Mouse (Mus musculus): ENCODE measurements around the gene Klhl10. TPM values are rescaled to one million over a fixed set of nuclear protein-coding genes. Genes with fewer than 3 reads are reported as not detected.
A peak's percentile ranks its signal among the peaks of the same experiment; 100 is the strongest.

The Klhl10 gene
- polyA plus RNA-seq, 1 experiment from 2014 or later: 0.51 TPM

DNA sequence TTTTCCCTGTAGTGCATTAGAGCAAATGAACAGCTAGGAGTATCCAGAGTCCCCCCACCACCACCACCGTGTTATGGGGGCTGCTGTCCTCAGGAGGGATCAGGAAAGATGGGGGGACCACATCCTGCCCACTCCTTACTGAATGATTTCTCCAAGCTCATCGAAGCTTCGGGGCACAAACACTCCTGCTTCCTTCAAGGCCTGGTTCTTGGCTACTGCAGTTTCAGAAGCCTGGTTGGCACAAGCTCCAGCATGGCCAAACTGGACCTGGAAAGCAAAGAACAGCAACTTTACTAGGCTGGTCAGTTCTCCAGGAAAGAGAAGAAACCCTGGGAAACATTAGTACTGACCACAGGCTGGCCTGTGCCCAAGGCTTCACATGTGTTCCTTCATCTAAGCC, 42.7 kb downstream of the Klhl10 start:
- no peaks in the 10 kb centered on the region for H3K27me3 ChIP-seq (ENCODE audit: poor library complexity, severe bottlenecking)
- no peak overlapping the region for H3K27ac ChIP-seq
- WGBS: 98% methylated on average over 3 of the region's 3 CpGs
- DNase-seq (ENCODE audit: extremely low spot score, low spot score): peak; percentile 7
- H3K4me1 ChIP-seq: no peaks in the 10 kb centered on the region
- H3K4me3 ChIP-seq: no peak overlapping the region
- H3K9me3 ChIP-seq: no peaks in the 10 kb centered on the region
- peaks cover 100% of the 10 kb centered on the region for H3K36me3 ChIP-seq (replicated peaks)

DNA sequence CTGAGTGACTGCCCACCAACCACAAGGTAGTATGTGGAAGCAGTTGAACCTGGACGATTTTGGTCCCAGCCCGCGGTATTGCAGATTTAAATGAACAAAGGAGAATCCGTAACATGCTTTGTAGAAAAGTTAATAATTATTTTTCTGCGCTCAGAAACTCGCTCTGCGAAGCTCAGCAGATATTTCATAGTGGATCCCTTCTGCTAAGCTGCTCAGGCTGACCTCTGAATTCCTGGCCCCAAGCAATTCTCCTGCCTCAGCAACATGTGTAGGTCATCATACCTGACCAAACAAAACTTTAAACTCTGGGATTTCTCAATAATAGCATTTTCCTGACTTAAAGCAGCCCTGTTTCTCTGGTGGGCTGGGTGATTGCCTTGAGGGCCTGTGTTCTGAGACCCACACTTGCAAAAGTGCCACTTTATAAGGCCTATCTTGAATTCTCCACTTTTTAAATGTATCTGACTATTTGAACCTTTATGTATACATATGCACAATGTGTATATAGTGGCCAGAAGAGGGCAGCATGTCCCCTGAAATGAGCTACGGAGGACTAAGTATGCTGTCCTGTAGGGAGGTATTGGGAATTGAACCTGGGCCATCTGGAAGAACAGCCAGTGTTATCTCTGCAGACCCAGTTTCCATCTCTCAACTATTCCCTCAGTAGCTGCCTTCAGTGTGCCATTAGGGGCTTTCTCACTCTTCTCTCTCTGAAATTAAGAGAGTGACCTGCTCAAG, 44.3 kb downstream of the Klhl10 start:
- Histone ChIP-seq H3K27ac (no peak overlapping the region), H3K27me3 (ENCODE audit: poor library complexity, severe bottlenecking) (no peaks in the 10 kb centered on the region), H3K9me3 (no peaks in the 10 kb centered on the region), H3K36me3 (replicated peaks) (peaks cover 100% of the 10 kb centered on the region), H3K4me3 (no peak overlapping the region), H3K4me1 (no peaks in the 10 kb centered on the region)
- 91% methylated on average over 8 of the region's 8 CpGs for WGBS
- DNase-seq (ENCODE audit: extremely low spot score, low spot score): no peak

DNA sequence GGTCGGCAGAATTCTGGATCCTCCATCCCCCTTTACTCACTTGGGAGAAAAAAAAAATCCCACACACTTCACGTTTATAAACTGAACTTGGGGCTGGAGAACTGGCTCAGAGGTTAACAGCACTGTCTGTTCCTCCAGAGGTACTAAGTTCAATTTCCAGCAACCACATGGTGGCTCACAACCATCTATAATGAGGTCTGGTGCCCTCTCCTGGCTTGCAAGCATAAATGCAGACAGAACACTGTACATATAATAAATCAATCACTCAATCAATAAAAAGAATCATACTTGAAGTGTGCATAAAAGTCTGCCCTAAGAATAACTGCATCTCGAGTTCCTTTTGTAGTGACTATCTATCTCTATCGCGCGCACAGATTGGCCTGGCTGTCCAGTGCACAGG, 49.2 kb downstream of the Klhl10 start:
- H3K27ac ChIP-seq: no peak overlapping the region
- H3K27me3 ChIP-seq (ENCODE audit: poor library complexity, severe bottlenecking): no peaks in the 10 kb centered on the region
- no peaks in the 10 kb centered on the region for H3K4me1 ChIP-seq
- H3K4me3 ChIP-seq: no peak overlapping the region
- peaks cover 100% of the 10 kb centered on the region for H3K36me3 ChIP-seq (replicated peaks)
- 92% methylated on average over 6 of the region's 6 CpGs for WGBS
- H3K9me3 ChIP-seq: no peaks in the 10 kb centered on the region
- DNase-seq (ENCODE audit: extremely low spot score, low spot score): no peak

DNA sequence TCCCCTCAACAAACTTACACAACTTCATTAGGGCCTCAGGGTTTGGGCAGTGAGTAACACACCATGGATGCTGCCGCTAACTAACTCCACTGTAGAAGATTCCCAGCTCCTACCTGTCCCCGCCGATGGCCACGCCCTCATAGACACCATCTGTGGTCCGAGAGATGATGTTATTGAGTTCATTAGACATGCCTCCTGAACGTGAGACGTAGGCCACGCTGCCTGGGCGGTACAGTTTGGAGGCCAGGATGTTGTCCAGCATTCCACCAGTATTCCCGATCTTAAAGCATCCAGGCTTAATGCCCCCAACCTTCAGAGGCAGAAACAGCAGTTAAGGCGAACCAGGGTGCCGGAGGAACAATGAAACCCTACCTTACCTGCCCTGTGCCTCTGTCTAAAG, 52.1 kb downstream of the Klhl10 start:
- DNase-seq (ENCODE audit: extremely low spot score, low spot score): no peak
- 92% methylated on average over 12 of the region's 12 CpGs for WGBS
- Histone ChIP-seq H3K9me3 (no peaks in the 10 kb centered on the region), H3K27me3 (ENCODE audit: poor library complexity, severe bottlenecking) (no peaks in the 10 kb centered on the region), H3K36me3 (replicated peaks) (peaks cover 100% of the 10 kb centered on the region), H3K4me3 (no peak overlapping the region), H3K27ac (no peak overlapping the region), H3K4me1 (no peaks in the 10 kb centered on the region)

GRCm38 (mm10) chr11:100500241-100500640, 58.5 kb downstream of the Klhl10 start:
- 88% methylated on average over 3 of the region's 3 CpGs for WGBS
- no peaks in the 10 kb centered on the region for H3K9me3 ChIP-seq
- peaks cover 11% of the 10 kb centered on the region for H3K4me1 ChIP-seq
- H3K36me3 ChIP-seq (replicated peaks): peaks cover 100% of the 10 kb centered on the region
- no peaks in the 10 kb centered on the region for H3K27me3 ChIP-seq (ENCODE audit: poor library complexity, severe bottlenecking)
- no peak overlapping the region for H3K4me3 ChIP-seq
- no peak overlapping the region for H3K27ac ChIP-seq
- no peak for DNase-seq (ENCODE audit: extremely low spot score, low spot score)

DNA sequence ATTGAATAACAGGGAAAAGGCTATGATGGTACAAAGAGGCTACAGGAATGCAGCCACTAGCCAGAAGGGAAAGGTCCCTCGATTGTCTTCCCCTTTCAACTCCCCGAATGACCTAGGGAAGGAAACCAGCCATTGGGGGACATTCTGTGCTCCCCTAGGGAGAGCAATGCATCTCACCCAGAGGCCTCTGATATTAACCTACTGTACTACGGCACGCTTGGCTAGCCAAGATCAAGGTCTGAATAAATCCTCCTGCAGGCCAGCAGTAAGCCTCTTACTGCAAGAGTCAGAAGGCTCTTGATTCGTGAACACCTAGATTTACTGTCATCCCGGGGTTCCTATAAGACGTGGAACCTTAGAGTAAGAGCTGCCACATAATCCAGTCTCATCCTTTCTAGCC, 58.9 kb downstream of the Klhl10 start:
- H3K27ac ChIP-seq: no peak overlapping the region
- no peak for DNase-seq (ENCODE audit: extremely low spot score, low spot score)
- no peaks in the 10 kb centered on the region for H3K27me3 ChIP-seq (ENCODE audit: poor library complexity, severe bottlenecking)
- H3K4me3 ChIP-seq: no peak overlapping the region
- peaks cover 100% of the 10 kb centered on the region for H3K36me3 ChIP-seq (replicated peaks)
- WGBS: 78% methylated on average over 7 of the region's 7 CpGs
- peaks cover 11% of the 10 kb centered on the region for H3K4me1 ChIP-seq
- H3K9me3 ChIP-seq: no peaks in the 10 kb centered on the region

- WGBS: 18% methylated on average over 6 of the region's 6 CpGs
- Histone ChIP-seq H3K27me3 (ENCODE audit: poor library complexity, severe bottlenecking) (no peaks in the 10 kb centered on the region), H3K27ac (peak overlapping the region; percentile 13; the same call in 1 of the 2 replicates), H3K36me3 (replicated peaks) (peaks cover 100% of the 10 kb centered on the region), H3K4me1 (peaks cover 11% of the 10 kb centered on the region), H3K9me3 (no peaks in the 10 kb centered on the region), H3K4me3 (no peak overlapping the region)
- no peak for DNase-seq (ENCODE audit: extremely low spot score, low spot score)
These were observed 59.6 kb downstream of the Klhl10 start for GRCm38 (mm10) chr11:100501321-100501720.

DNA sequence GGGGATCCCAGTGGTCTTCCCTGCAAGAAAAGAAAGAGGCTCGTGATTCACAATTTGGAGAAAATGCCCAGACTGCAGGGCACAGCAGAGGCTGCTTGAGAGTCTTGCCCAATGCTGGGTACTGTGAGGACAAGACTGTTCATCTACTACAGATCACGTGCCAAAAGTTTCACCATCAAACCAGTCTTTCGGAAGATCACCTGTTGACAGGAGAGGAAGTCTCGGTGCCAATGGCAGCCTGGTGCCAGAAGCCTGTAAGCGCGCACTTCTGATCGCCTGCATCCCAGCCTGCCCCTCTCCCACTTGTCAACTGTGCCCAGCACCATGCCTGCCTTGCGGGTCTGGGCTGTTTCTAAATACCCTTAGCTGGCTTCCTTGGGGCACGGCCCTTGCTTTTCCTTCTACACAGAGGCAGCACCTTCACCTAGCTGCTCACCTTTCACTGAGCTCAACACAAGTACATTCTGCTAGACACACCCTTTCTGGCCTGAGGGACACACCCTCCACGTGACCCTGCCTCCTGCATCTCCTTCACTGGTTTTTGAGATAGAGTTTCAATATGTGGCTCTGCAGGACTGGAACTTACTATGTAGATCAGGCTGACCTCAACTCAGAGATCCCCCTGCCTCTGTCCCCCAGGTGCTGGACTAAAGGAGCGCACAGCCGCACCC, 63.4 kb downstream of the Klhl10 start:
- Histone ChIP-seq H3K9me3 (no peaks in the 10 kb centered on the region), H3K36me3 (replicated peaks) (peaks cover 100% of the 10 kb centered on the region), H3K27me3 (ENCODE audit: poor library complexity, severe bottlenecking) (no peaks in the 10 kb centered on the region), H3K4me1 (peaks cover 11% of the 10 kb centered on the region), H3K27ac (no peak overlapping the region), H3K4me3 (no peak overlapping the region)
- no peak for DNase-seq (ENCODE audit: extremely low spot score, low spot score)
- 96% methylated on average over 12 of the region's 12 CpGs for WGBS

DNA sequence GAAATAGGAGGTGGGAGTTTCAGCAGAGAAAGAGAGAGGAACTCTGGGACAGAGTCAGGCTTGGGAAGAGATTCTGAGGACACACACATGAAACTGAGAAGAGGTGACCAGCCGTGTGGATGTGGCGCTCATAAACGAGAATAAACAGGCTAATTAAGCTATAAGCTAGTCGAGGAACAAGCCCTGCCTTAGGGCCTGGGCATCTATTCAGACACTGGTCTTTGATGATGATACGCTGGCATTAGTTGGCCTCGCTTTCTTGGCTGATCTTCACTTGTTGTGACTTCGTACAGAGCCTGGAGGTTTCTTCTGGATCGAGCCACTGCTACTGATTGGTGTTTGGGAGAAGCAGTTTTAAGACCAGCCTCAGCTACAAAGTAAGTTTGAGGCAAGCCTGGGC, 64.3 kb downstream of the Klhl10 start:
- 97% methylated on average over 8 of the region's 8 CpGs for WGBS
- Histone ChIP-seq H3K9me3 (no peaks in the 10 kb centered on the region), H3K36me3 (replicated peaks) (peaks cover 100% of the 10 kb centered on the region), H3K27ac (no peak overlapping the region), H3K4me3 (no peak overlapping the region), H3K4me1 (peaks cover 9% of the 10 kb centered on the region), H3K27me3 (ENCODE audit: poor library complexity, severe bottlenecking) (no peaks in the 10 kb centered on the region)
- no peak for DNase-seq (ENCODE audit: extremely low spot score, low spot score)

Small RNA genes lying within 50 kb of the gene (microRNA-seq; reads per million reads assigned to microRNA genes)
- gene Gm27374 (not detected), gene Mir7116 (0.90 reads per million)

Other genes with a start within 250 kb of the Klhl10 start
- not detected in 2 replicates for gene Krt9, start 248.7 kb upstream of the Klhl10 start, polyA plus RNA-seq (2016; fragmentation: Nextera tagmentation; extraction: Ambion mirVana)
- gene Krt14, start 234.4 kb upstream of the Klhl10 start, polyA plus RNA-seq (2016; fragmentation: Nextera tagmentation; extraction: Ambion mirVana): 1.9 and 2.0 TPM in 2 replicates
- not detected in 2 replicates for gene Krt16, start 193.0 kb upstream of the Klhl10 start, polyA plus RNA-seq (2016; fragmentation: Nextera tagmentation; extraction: Ambion mirVana)
- not detected in 2 replicates for gene Krt17, start 180.9 kb upstream of the Klhl10 start, polyA plus RNA-seq (2016; fragmentation: Nextera tagmentation; extraction: Ambion mirVana)
- not detected in 2 replicates for gene Krt42, start 172.0 kb upstream of the Klhl10 start, polyA plus RNA-seq (2016; fragmentation: Nextera tagmentation; extraction: Ambion mirVana)
- 1,690 and 1,733 TPM in 2 replicates for gene Eif1, start 122.0 kb upstream of the Klhl10 start, polyA plus RNA-seq (2016; fragmentation: Nextera tagmentation; extraction: Ambion mirVana)
- not detected in 2 replicates for gene Gast, start 107.5 kb upstream of the Klhl10 start, polyA plus RNA-seq (2016; fragmentation: Nextera tagmentation; extraction: Ambion mirVana)
- 46.7 and 47.5 TPM in 2 replicates for gene Hap1, start 85.8 kb upstream of the Klhl10 start, polyA plus RNA-seq (2016; fragmentation: Nextera tagmentation; extraction: Ambion mirVana)
- gene Jup, start 44.2 kb upstream of the Klhl10 start, polyA plus RNA-seq (2016; fragmentation: Nextera tagmentation; extraction: Ambion mirVana): 27.2 and 29.1 TPM in 2 replicates
- gene P3h4, start 27.1 kb upstream of the Klhl10 start, polyA plus RNA-seq (2016; fragmentation: Nextera tagmentation; extraction: Ambion mirVana): 18.7 and 20.5 TPM in 2 replicates
- 37.5 and 37.6 TPM in 2 replicates for gene Fkbp10, start 26.2 kb upstream of the Klhl10 start, polyA plus RNA-seq (2016; fragmentation: Nextera tagmentation; extraction: Ambion mirVana)
- 122 and 125 TPM in 2 replicates for gene Nt5c3b, start 109 bp upstream of the Klhl10 start, polyA plus RNA-seq (2016; fragmentation: Nextera tagmentation; extraction: Ambion mirVana)
- gene Klhl11, start 30.8 kb downstream of the Klhl10 start, polyA plus RNA-seq (2016; fragmentation: Nextera tagmentation; extraction: Ambion mirVana): 8.2 and 10.0 TPM in 2 replicates
- 287 and 294 TPM in 2 replicates for gene Acly, start 86.1 kb downstream of the Klhl10 start, polyA plus RNA-seq (2016; fragmentation: Nextera tagmentation; extraction: Ambion mirVana)
- 1.4 and 1.5 TPM in 2 replicates for gene Ttc25, start 103.7 kb downstream of the Klhl10 start, polyA plus RNA-seq (2016; fragmentation: Nextera tagmentation; extraction: Ambion mirVana)
- gene Cnp, start 133.0 kb downstream of the Klhl10 start, polyA plus RNA-seq (2016; fragmentation: Nextera tagmentation; extraction: Ambion mirVana): 15.3 and 17.5 TPM in 2 replicates
- 83.1 and 91.8 TPM in 2 replicates for gene Nkiras2, start 177.3 kb downstream of the Klhl10 start, polyA plus RNA-seq (2016; fragmentation: Nextera tagmentation; extraction: Ambion mirVana)
- 286 and 289 TPM in 2 replicates for gene Dnajc7, start 178.3 kb downstream of the Klhl10 start, polyA plus RNA-seq (2016; fragmentation: Nextera tagmentation; extraction: Ambion mirVana)

All from forebrain, embryonic 10.5 days (tissue).